Mouse (Mus musculus): ENCODE measurements at regions not wholly inside any gene's neighbourhood (a gene's known extent, or its start where the extent isn't known, plus 50 kb on each side); places are given as distances from the start of the nearest gene placed in this dataset.

- H3K4me3 ChIP-seq (ENCODE audit: low read depth, low read length) = no peak overlapping the region
- TF ChIP-seq CTCF (IDR thresholded peaks at IDR 0.05; ENCODE audit: low read depth) = no peak
- TF ChIP-seq EP300 (IDR thresholded peaks at IDR 0.05; ENCODE audit: low read depth) = no peak
- H3K9ac ChIP-seq (replicated peaks; ENCODE audit: low read depth, low read length) = no peak overlapping the region
- H3K4me2 ChIP-seq (ENCODE audit: low read depth, low read length) = no peak overlapping the region
- ATAC-seq (ENCODE audit: insufficient read depth, low read depth) = no peak
- H3K4me1 ChIP-seq (ENCODE audit: control insufficient read depth, insufficient read depth) = no peaks in the 10 kb centered on the region
- H3K36me3 ChIP-seq (replicated peaks; ENCODE audit: control insufficient read depth, insufficient read depth, low read length) = no peaks in the 10 kb centered on the region
- H3K27ac ChIP-seq (ENCODE audit: low read depth) = no peak overlapping the region
- H3K9me3 ChIP-seq (replicated peaks; ENCODE audit: control insufficient read depth, low read length) = no peaks in the 10 kb centered on the region
- 0 out of 2 replicates have a peak, but pooled peaks cover under 1% of the 10 kb centered on the region for H3K27me3 ChIP-seq (ENCODE audit: control insufficient read depth, insufficient read depth, low read length)
- peak; percentile 44 for DNase-seq (ENCODE audit: low spot score)
- WGBS = 37% methylated on average over 10 of the region's 10 CpGs
Measured at GRCm38 (mm10) chr17:45866346-45866745, 132.7 kb upstream of the 1600014C23Rik start.

GRCm38 (mm10) chr17:45865944-45866343 lies 132.3 kb upstream of the 1600014C23Rik start:
- no peak overlapping the region for H3K27ac ChIP-seq (ENCODE audit: low read depth)

GRCm38 (mm10) chr17:45863471-45864205 lies 130.0 kb upstream of the 1600014C23Rik start:
- no peaks in the 10 kb centered on the region for H3K36me3 ChIP-seq (replicated peaks; ENCODE audit: control insufficient read depth, insufficient read depth, low read length)
- H3K9me3 ChIP-seq (replicated peaks; ENCODE audit: control insufficient read depth, low read length) = no peaks in the 10 kb centered on the region; the same call in 1 of the 2 replicates
- no peak overlapping the region for H3K4me2 ChIP-seq (ENCODE audit: low read depth, low read length)
- DNase-seq (ENCODE audit: low spot score) (no peak), ATAC-seq (ENCODE audit: insufficient read depth, low read depth) (no peak)
- WGBS = 82% methylated on average over 10 of the region's 10 CpGs
- TF ChIP-seq EP300 (IDR thresholded peaks at IDR 0.05; ENCODE audit: low read depth) (no peak), CTCF (IDR thresholded peaks at IDR 0.05; ENCODE audit: low read depth) (no peak)
- H3K4me1 ChIP-seq (ENCODE audit: control insufficient read depth, insufficient read depth) = no peaks in the 10 kb centered on the region
- 0 out of 2 replicates have a peak, but pooled peaks cover 6% of the 10 kb centered on the region for H3K27me3 ChIP-seq (ENCODE audit: control insufficient read depth, insufficient read depth, low read length)
- H3K9ac ChIP-seq (replicated peaks; ENCODE audit: low read depth, low read length) = no peak overlapping the region
- no peak overlapping the region for H3K27ac ChIP-seq (ENCODE audit: low read depth)
- H3K4me3 ChIP-seq (ENCODE audit: low read depth, low read length) = no peak overlapping the region

More at GRCm38 (mm10) chr17:45865944-45866343, 132.3 kb upstream of the 1600014C23Rik start:
- H3K9me3 ChIP-seq (replicated peaks; ENCODE audit: control insufficient read depth, low read length) = no peaks in the 10 kb centered on the region
- no peak overlapping the region for H3K4me2 ChIP-seq (ENCODE audit: low read depth, low read length)
- no peak overlapping the region for H3K4me3 ChIP-seq (ENCODE audit: low read depth, low read length)
- no peaks in the 10 kb centered on the region for H3K27me3 ChIP-seq (ENCODE audit: control insufficient read depth, insufficient read depth, low read length)
- WGBS = 44% methylated on average over 6 of the region's 6 CpGs
- H3K4me1 ChIP-seq (ENCODE audit: control insufficient read depth, insufficient read depth) = no peaks in the 10 kb centered on the region
- TF ChIP-seq CTCF (IDR thresholded peaks at IDR 0.05; ENCODE audit: low read depth) = no peak
- no peak for TF ChIP-seq EP300 (IDR thresholded peaks at IDR 0.05; ENCODE audit: low read depth)
- H3K36me3 ChIP-seq (replicated peaks; ENCODE audit: control insufficient read depth, insufficient read depth, low read length) = no peaks in the 10 kb centered on the region
- H3K9ac ChIP-seq (replicated peaks; ENCODE audit: low read depth, low read length) = no peak overlapping the region
- DNase-seq (ENCODE audit: low spot score) (no peak), ATAC-seq (ENCODE audit: insufficient read depth, low read depth) (no peak)

GRCm38 (mm10) chr17:45863031-45863430 lies 129.4 kb upstream of the 1600014C23Rik start:
- Histone ChIP-seq H3K27me3 (ENCODE audit: control insufficient read depth, insufficient read depth, low read length) (0 out of 2 replicates have a peak, but pooled peaks cover 6% of the 10 kb centered on the region), H3K9ac (replicated peaks; ENCODE audit: low read depth, low read length) (no peak overlapping the region), H3K4me2 (ENCODE audit: low read depth, low read length) (no peak overlapping the region), H3K36me3 (replicated peaks; ENCODE audit: control insufficient read depth, insufficient read depth, low read length) (no peaks in the 10 kb centered on the region), H3K27ac (ENCODE audit: low read depth) (no peak overlapping the region), H3K4me1 (ENCODE audit: control insufficient read depth, insufficient read depth) (no peaks in the 10 kb centered on the region), H3K9me3 (replicated peaks; ENCODE audit: control insufficient read depth, low read length) (no peaks in the 10 kb centered on the region; the same call in 1 of the 2 replicates), H3K4me3 (ENCODE audit: low read depth, low read length) (no peak overlapping the region)
- ATAC-seq (ENCODE audit: insufficient read depth, low read depth) (no peak), DNase-seq (ENCODE audit: low spot score) (no peak)
- TF ChIP-seq EP300 (IDR thresholded peaks at IDR 0.05; ENCODE audit: low read depth) (no peak), CTCF (IDR thresholded peaks at IDR 0.05; ENCODE audit: low read depth) (no peak)
- 89% methylated on average over 3 of the region's 3 CpGs for WGBS

GRCm38 (mm10) chr17:45859441-45859840 lies 125.8 kb upstream of the 1600014C23Rik start:
- Histone ChIP-seq H3K27ac (ENCODE audit: low read depth) (no peak overlapping the region), H3K4me1 (ENCODE audit: control insufficient read depth, insufficient read depth) (no peaks in the 10 kb centered on the region), H3K9ac (replicated peaks; ENCODE audit: low read depth, low read length) (no peak overlapping the region), H3K36me3 (replicated peaks; ENCODE audit: control insufficient read depth, insufficient read depth, low read length) (no peaks in the 10 kb centered on the region), H3K27me3 (ENCODE audit: control insufficient read depth, insufficient read depth, low read length) (0 out of 2 replicates have a peak, but pooled peaks cover 9% of the 10 kb centered on the region), H3K9me3 (replicated peaks; ENCODE audit: control insufficient read depth, low read length) (no peaks in the 10 kb centered on the region; the same call in 1 of the 2 replicates), H3K4me2 (ENCODE audit: low read depth, low read length) (no peak overlapping the region), H3K4me3 (ENCODE audit: low read depth, low read length) (no peak overlapping the region)
- ATAC-seq (ENCODE audit: insufficient read depth, low read depth) (no peak), DNase-seq (ENCODE audit: low spot score) (no peak)
- TF ChIP-seq CTCF (IDR thresholded peaks at IDR 0.05; ENCODE audit: low read depth) (no peak), EP300 (IDR thresholded peaks at IDR 0.05; ENCODE audit: low read depth) (no peak)
- 89% methylated on average over 5 of the region's 5 CpGs for WGBS

Measured in heart, postnatal 0 days (tissue).